Mouse (Mus musculus): ENCODE measurements around the gene Arhgap21. TPM values are rescaled to one million over a fixed set of nuclear protein-coding genes. Genes with fewer than 3 reads are reported as not detected.
A peak's percentile ranks its signal among the peaks of the same experiment; 100 is the strongest.

Arhgap21 gene
- total RNA-seq, 2 experiments from 2014 or later: 327 to 359 TPM

DNA sequence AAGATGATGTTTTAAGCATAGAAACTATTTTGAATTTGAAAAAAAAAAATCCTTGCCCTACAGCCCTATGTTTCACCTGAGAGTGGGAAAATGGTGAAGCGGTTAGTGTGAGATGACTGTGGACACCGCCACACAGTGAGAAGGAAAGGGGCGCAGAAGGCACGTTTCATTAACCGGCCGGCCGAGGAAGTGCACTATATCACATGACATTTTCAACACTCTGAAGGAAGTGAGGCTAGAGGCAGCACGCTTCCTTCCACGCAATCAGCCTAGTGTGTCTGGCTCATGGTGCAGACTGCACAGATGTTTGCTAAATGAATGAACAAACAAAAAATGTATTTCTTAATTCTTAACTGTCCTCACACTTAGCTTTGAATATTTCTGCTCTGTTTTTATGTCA is 69.4 kb downstream of the Arhgap21 start:
- no peak for DNase-seq (ENCODE audit: low spot score in 2 of 2)

DNA sequence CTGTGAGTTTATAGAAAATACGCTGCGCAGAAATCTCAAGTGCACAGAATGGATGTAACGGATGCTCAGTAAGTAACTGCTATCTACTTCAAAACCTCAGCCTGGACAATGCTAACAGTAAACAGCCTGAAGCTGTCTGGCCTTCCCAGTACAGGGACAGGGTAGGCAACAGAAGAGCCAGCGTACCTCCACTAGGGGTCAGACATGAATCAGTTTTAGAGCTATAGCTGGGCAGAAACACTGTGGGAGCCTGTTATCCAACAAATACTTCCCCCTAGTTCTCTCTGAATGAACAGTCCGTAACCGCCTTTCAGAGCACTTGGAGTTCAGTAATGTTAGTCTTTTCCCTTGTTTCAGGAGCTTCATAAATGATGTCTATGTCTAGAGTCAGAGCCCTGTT is 70.0 kb downstream of the Arhgap21 start:
- DNase-seq (ENCODE audit: low spot score in 2 of 2): peak; percentile 71 to 88

DNA sequence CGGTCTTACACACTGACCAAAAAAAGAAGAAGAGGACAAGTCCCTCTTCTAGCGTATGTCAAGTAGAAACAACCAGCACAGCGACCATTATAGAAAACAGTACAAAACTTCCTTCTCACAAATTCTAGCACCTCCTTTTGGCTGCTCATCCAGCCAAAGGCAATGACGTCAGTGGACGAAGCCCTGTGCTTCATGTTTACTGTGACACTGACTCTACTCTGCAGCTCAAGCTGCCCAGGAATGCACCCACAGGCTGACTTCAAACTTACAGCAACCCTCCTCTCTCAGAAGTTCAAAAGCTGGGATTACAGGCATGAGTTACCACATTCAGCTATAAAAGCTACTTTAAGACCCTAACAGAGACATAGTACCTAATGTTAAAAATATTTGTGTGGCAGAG is 72.2 kb downstream of the Arhgap21 start:
- DNase-seq (ENCODE audit: low spot score in 2 of 2): no peak

DNA sequence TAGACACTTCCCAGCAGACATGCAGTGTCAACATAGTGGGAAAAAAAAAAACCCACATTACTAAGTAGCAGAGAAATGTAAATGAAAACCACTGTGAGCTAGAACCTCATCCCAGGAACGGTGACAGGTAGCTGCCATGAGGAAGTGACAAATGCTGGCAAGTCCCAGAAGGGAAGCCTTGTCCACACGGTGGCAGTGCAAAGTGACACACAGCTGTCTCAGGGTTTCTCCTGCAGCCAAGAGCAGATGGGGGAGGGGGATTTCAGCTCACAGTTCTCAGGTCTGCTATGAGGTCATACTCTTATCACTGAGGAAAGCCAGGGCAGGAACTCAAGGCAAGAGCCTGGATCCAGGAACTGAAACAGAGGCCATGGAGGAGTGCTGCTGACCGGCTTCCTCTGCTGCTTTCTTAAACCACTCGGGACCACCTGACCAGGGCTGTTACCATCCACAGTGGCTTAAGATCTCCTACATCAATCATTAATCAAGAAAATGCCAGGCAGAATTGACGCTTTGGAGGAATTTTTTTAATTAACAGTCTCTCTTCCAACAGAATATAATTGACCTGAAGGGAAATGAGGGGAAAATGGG is 74.5 kb downstream of the Arhgap21 start:
- no peak for DNase-seq (ENCODE audit: low spot score in 2 of 2)

DNA sequence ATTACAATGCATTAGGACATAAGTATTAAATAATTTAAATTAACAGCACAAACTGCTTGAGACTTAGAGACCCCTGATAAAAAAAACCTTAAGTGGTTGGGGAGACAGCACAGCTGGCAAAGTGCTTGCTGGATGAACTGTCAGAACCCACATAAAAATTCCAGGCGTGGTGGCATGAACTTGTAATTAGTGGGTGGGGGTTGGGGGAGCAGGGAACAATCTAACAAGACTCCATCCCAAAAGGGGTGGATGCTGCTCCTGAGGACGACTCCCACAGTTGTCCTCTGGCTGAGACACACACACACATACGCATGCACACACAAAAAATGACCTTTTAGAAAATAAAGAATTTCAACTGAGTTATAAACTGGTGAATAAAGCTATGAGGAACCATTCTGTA is 79.9 kb downstream of the Arhgap21 start:
- no peak for DNase-seq (ENCODE audit: low spot score in 2 of 2)

DNA sequence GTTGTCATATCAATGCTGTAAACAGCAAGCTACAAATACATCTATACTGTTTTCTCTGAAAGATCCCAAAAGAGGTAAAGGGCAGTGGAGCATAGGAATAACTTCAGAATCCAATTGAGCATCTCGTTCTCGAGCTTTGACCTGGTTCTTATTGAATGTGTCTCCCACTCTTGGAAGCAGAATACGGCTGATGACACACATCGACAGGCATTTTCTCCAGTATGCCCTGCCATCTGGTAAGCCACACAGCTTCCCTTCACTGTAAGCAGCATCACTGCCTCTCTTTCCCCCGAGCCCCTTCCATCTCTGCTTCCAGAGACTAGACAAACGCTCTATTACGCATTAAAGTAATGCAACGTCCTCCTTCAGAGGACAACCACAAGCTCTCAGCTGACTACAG is 85.4 kb downstream of the Arhgap21 start:
- peak in 1 of 2 experiments; percentile 34 for DNase-seq (ENCODE audit: low spot score in 2 of 2)

DNA sequence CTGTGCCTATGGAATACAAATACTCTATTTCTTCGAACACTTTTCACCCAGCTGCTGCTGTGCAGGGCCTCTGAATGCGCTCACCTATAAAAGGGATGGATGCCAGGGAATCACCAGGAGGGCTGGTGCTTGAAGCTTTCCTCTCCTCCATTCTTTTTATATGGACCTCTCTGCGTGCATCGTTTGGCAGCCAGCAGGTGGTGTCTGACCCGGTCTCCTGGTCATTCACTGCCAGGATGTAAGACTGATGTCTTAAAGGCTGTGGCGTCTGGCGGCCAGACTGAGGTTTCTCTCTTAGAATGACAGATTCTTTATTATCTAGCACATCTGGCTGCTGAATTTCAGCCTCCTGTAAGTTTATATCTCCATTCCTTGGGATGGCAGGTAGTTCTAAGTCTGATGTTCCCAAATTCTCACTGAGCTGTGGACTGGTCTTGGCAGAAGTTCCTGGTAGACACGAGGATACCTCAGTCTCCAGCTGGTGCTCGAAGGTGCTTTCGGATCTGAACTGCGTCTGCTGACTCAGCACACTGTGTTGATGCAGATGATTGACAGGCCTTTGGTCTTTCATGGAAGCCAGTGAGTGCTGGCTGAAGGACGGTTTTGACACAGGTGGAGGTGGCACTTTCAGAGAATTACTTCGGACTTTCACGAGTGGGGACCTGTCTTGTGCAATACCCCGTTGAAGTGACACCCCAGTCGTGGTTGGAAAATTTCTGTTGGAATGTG is 88.6 kb downstream of the Arhgap21 start:
- no peak for DNase-seq (ENCODE audit: low spot score in 2 of 2)

DNA sequence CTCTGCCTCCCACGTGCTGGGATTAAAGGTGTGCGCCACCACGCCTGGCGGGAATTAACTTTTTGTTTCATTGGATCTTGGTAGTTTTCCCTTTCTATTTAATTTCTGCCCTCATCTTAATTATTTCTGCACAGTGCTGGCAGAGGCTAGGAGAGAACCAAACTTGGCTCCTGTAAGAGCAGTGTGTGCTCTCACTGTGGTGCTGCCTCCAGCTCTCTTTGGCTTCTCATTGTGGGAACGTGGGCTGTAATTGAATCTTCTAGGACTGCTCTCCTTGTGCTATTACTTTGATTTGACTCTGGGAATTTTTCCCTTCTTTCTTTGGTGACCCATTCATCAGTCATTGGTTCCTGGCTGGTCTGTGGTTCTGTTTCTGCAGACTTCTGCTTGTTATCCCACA is 94.1 kb downstream of the Arhgap21 start:
- no peak for DNase-seq (ENCODE audit: low spot score in 2 of 2)

DNA sequence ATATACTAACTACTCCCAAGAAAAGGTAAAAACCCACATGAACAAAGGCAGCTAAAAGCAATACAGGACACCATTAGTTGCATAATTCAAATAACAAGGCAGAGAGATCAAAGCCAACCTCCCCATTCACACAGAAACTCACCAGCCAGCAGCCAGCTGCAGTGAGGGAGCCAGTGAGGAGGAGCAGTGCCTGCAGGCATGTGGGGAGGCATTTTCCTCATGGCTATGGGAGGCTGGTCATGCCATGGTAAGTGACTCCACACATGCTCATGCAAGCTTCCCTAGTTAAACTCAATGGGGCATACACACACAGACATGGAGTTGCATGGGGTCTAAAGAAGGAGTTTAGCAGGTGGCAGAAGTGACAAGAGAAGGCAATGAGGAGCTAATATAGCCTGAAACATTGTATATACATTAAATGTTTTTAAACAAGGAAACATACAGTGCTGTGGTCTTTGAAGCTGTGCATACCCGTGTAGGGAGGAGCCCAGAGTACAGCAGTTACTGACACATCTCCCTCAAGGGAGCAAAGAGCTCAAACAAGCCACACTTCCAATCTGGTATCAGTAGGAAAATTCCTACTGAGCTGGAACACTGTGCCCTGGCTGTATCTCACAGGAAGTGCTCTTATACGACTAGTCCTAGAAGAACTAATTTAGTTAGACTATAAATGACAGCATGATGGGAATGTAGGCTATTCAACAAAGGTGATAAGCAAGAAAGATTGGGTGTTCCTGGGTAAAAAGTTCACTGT is 99.3 kb downstream of the Arhgap21 start:
- no peak for DNase-seq (ENCODE audit: low spot score in 2 of 2)

DNA sequence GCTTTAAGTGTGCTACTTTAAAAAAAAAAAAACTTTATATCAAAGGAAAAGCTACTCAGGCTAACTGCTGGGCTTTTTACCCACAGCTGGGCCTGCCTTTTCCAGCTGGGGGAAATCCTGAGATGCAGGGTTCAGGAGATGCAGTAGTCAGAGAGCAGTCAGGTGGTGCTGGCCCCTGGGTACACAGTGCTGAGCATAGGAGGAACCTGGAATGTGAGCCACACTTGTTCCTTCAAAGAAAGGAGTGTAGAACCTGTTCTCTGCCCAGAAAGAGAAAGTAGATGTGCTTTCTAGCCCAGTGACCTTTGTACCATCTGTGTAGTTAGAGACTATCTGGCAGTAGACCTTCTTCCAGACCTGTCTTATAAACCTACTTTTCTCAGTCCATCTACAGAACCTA is 100.6 kb downstream of the Arhgap21 start:
- no peak for DNase-seq (ENCODE audit: low spot score in 2 of 2)

DNA sequence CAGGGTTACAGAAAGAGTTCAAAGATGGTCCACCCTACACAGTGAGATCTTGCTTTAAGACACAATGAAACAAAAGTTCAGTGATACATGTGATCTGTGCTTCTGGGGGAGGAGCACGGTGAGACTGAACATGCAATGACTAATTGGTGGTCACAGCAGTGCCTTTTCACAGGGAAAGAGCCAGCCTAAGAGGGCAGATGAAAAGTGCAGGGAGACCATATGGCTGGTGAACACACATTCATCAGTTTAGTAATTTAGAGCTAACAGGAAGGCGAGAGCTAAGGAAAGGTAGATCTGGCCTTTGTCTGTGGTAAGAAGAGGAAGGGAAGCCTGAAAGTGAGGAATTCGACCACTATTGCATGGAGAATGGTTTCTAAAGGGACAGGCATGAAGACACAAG is 102.9 kb downstream of the Arhgap21 start:
- DNase-seq (ENCODE audit: low spot score in 2 of 2): no peak

DNA sequence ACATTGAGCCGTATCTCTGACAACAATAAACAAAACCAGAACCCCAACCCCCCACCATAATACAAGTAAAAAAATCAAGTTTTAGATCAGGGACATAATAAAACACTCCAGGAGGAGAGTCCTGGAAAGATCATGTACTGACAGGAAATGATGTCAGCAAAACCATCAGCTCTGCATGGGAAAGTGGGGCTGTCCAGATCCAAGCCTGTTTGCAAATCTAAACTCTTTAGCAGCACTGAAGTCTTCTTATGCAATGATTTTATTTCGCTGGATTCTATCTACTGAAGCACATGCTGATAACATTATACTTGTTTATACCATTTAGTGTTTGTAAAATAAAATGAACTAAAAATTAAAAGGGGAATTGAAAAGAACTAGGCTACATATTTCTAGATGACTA is 104.1 kb downstream of the Arhgap21 start:
- DNase-seq (ENCODE audit: low spot score in 2 of 2): no peak

DNA sequence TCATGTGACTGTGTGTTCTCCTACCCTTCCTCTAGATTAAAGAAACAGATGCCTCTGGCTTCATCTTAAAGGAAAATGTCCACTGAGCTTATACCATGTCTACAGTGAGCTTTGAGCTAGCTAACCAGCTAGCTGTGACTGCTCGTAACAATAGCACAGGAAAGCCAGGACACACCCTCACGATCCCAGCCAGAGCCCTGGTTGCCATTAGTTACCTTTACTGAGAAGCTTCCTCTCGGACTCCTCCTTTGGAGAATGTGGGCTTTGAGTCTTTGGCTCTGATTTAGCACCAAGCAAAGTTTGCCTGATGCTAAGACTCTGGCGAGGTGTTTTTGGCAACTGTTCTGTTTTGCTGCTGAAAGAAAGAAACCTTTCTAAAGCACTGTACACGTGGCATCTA is 107.9 kb downstream of the Arhgap21 start:
- no peak for DNase-seq (ENCODE audit: low spot score in 2 of 2)

DNA sequence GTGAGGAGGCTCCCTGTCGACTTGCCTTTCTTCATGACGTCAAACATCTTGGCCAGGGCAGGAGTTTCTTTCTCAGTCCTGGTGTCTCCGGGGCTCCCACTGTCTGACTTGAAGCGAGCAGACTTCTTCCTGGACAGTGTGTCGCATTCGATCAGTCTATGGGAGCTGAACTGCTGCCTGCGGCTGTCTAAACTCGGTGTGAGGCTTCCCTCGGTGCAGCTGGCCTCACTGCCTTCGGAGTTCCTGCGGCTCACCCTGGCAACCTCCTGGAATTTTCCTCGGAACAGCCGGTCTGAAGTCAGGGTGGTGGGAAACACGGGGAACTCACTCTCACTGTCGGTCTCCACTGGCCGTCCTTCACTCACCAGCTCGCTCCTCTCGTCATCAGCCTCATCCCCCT is 119.3 kb downstream of the Arhgap21 start:
- no peak for DNase-seq (ENCODE audit: low spot score in 2 of 2)

DNA sequence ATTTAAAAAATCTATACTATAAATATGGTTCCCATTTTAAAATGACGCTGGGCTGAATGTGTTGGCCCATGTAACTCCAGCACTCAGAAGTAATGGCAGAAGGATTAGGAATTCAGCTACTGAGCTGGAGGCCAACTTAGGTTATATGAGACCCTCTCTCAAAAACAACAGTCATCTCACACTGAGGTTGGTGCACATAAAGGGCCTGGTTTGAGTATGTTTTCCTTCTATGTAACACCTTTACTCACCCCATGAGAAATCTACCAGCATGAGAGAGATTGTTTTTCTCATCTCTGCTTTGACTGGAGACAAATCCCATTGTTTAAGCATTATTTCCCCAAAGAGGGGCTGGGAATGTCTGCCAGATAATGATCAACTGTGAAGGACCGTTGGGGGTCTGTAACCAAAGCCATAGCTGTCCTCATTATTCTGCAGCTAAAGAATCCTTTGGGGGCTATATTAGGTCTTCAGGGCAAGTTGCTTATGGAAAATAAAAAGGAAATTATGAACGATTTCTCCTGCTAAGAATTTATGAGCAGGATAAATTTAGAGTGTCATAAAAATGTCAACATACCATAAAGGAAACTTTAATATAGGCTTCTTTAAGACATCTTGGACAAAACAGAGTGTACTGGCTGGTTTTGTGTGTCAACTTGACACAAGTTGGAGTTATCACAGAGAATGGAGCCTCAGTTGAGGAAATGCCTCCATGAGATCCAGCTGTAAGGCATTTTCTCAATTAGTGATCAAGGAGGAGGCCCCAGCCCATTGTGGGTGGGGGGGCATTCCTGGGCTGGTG is 136.9 kb downstream of the Arhgap21 start:
- DNase-seq (ENCODE audit: low spot score in 2 of 2): no peak

DNA sequence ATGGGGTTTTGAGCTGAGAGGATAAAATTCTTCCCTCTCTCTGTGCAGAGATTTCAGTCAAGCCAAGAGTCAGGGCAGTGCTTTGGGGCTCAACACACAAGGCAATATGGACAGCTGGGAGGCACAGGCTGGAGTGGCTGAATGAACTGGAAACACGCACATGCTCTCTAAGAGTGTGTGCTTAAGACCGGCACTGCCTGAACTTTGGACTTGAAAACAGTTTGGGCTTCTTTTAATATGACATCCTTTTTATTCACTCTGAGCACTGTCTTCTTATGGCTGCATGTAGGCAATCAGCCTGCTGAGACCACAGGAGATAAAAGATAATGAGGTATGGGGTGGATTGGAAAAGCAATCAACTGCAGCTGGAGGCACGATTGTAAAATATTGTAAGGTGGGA is 137.8 kb downstream of the Arhgap21 start:
- DNase-seq (ENCODE audit: low spot score in 2 of 2): no peak

DNA sequence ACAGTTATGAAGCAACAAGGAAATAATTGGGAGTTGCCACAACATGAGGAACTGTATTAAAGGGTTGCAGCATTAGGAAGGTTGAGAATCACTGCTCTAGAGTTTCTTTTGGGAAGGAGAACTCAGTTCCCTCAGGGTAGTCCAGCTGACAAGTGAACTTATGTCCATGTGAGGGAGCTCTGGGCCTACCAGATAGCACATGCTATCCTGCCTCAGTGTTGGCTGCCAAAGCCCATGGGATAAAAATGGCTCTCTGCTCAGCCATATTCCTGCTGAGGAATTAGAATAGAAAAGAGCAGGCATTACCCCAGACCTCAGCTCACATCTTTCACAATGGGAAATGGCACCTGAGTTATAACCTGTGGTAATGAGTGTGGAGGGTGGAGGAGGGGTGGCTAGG is 142.4 kb downstream of the Arhgap21 start:
- no peak for DNase-seq (ENCODE audit: low spot score in 2 of 2)

DNA sequence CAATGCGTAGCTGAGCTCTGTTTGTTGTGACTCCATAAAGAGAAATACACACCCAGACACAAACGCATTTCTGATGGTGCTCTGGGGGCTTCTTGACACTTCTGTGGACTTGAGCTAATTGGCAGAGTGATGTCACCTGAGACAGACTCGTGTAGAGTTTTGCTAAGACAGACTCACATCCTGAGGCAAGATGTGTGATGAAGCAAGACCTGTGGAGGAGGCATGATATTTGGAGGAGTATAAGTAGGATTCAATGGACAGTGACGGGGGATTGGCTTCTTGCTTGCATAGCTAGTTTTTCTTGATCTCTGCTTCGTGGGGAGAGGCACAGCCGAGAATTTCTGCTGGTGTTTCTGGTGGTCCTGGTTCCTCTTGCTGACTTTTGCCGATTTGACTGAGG is 150.5 kb downstream of the Arhgap21 start:
- no peak for DNase-seq (ENCODE audit: low spot score in 2 of 2)

DNA sequence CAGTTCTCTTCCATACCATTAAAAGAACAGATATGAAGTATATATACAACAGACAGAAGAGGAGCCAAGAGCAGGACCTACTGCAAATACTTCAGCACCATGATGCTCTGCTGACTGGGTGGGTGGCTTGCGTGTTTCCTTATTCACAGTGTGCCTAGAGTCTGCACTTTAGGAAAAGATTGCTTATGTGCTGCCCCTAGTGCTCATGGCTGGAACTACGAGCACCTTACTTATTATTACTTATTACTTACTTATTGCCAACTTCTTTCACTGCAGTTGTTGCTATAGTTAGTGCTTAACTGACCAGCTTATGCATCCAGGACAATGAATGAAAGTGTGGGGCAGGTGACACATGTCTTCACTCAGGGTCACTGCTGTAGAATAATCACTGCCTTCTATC is 154.7 kb downstream of the Arhgap21 start:
- no peak for DNase-seq (ENCODE audit: low spot score in 2 of 2)

DNA sequence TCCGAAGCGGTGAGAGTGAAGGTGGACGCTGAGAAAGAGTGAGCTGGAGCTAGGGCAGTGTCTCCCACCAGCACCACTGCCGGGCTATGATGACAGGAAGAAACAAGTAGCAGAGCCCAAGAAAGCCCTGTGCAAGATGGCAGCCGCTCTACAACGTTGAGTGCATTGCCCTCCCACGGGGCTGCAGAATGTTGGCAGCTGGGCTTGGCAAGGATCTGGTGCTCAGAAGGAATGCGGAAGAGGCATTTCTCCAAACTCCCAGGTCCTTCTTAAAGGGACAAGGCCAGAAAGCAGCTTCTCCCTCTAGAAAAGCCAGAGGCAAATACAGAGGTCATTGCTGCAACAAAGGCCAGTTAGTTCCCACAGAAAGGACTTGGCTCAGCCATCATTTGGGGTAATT is 157.2 kb downstream of the Arhgap21 start:
- DNase-seq (ENCODE audit: low spot score in 2 of 2): peak in 1 of 2 experiments; percentile 28

DNA sequence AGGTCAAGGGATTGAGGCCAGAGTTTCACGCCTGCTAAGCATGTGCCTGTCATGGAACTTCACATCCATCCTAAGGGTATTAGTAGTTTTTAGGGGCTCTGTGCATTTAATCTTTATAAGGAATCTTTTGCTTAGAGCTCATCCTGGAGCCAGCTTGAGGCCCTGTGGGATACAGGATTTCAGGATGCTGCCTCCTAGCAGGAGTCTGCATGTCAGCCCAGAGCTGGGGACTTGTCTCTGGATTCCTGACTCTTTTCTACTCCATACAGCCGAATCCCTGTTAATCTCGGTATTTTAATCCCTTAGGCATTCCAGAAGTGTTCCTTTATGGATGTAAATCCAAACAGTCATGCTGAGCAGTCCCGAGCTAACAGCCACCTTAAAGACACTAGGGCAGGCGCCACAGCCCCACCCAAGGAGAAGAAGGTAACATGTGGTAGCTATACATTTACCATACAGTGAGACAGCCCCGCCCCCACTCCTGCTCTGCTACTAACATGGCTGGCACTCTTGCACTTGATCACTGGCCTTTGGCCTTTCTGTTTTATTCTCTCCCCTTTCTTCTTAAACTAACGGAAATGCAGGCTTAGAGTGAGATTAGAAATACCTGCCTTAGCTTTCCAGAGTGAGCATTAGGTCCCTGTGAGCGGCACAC is 167.3 kb downstream of the Arhgap21 start:
- no peak for DNase-seq (ENCODE audit: low spot score in 2 of 2)

Data from layer of hippocampus, postnatal 14 days (tissue).